Mouse (Mus musculus): Measurements from ENCODE around the gene Prkca. TPM values are rescaled to one million over a fixed set of nuclear protein-coding genes. Genes with fewer than 3 reads are reported as not detected.

The Prkca gene
- polyA plus RNA-seq, 1 experiment from 2014 or later: 7.8 TPM

DNA sequence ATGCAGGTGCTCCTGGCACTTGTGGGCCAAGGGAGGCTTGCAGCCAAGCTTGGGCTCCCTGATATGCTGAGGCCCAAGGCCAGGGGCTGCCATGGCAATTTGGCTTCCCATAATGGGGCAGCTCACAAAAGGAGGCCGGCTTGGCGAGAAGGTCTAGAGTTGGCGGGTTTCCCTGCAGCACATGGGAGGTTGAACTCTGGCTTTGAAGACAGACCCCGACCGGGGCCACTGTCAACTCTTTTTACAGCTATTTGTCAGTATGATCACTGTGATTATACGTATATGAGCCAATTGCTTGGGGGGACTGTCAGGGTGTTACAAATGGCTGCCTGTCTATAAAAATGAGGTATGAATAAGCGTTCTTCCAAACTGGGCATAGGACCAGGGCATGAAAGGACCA, 378.3 kb downstream of the Prkca start:
- ATAC-seq (ENCODE audit: insufficient number of reproducible peaks, insufficient read depth, low FRiP score, low TSS enrichment, low read depth): no peak
- no peak overlapping the region for H3K9ac ChIP-seq (replicated peaks)
- no peak overlapping the region for H3K4me3 ChIP-seq (replicated peaks)
- H3K4me1 ChIP-seq (replicated peaks): peaks cover 36% of the 10 kb centered on the region
- H3K27me3 ChIP-seq: no peaks in the 10 kb centered on the region
- no peaks in the 10 kb centered on the region for H3K9me3 ChIP-seq
- no peak overlapping the region for H3K27ac ChIP-seq
- peaks cover 4% of the 10 kb centered on the region; the same call in 1 of the 2 replicates for H3K36me3 ChIP-seq
- H3K4me2 ChIP-seq: no peak overlapping the region
- 86% methylated on average over 7 of the region's 7 CpGs for WGBS

DNA sequence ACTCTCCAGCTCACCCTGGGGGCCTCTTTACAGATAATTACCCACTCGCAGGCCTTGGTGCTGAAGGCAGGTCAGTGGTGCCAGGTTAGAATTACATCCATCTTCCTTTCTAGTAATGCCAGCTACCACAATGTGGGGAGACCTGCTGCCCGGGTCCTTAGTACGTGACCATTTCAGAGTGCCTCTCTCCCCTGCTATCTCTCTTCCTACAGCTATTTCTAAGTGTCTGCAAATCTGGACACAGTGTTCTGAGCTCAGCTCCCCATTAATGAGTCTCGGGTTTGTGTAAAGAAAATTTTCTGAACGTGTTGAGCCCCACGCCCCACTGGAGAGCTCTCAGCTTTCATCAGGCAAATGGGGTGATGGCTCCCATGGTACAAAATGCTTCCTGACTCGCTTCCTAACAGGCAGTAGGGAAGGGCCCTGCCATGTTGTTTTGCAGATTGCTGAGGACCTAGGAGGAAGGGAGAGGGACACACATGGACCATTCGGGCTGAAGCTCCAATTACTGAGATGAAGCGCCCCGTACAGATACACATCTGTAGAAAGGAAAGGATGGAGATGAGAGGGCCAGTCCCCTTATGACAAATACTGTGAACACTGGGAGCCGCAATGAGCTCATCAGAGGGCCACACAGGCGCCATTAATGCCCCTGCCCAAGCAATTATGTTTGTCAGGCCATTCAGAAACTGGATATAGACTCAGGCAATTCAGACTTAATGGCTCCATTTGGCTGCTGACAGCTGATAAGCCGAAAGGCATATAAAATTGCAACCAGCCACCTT, 386.0 kb downstream of the Prkca start:
- H3K27ac ChIP-seq: no peak overlapping the region
- no peak overlapping the region for H3K9ac ChIP-seq (replicated peaks)
- WGBS: 64% methylated on average over 13 of the region's 13 CpGs
- peaks cover 6% of the 10 kb centered on the region for H3K4me1 ChIP-seq (replicated peaks)
- no peak overlapping the region for H3K4me3 ChIP-seq (replicated peaks)
- H3K4me2 ChIP-seq: no peak overlapping the region
- ATAC-seq (ENCODE audit: insufficient number of reproducible peaks, insufficient read depth, low FRiP score, low TSS enrichment, low read depth): no peak
- H3K36me3 ChIP-seq: peaks cover 14% of the 10 kb centered on the region; the same call in 1 of the 2 replicates
- H3K27me3 ChIP-seq: no peaks in the 10 kb centered on the region
- H3K9me3 ChIP-seq: peaks cover 7% of the 10 kb centered on the region; the same call in 1 of the 2 replicates

DNA sequence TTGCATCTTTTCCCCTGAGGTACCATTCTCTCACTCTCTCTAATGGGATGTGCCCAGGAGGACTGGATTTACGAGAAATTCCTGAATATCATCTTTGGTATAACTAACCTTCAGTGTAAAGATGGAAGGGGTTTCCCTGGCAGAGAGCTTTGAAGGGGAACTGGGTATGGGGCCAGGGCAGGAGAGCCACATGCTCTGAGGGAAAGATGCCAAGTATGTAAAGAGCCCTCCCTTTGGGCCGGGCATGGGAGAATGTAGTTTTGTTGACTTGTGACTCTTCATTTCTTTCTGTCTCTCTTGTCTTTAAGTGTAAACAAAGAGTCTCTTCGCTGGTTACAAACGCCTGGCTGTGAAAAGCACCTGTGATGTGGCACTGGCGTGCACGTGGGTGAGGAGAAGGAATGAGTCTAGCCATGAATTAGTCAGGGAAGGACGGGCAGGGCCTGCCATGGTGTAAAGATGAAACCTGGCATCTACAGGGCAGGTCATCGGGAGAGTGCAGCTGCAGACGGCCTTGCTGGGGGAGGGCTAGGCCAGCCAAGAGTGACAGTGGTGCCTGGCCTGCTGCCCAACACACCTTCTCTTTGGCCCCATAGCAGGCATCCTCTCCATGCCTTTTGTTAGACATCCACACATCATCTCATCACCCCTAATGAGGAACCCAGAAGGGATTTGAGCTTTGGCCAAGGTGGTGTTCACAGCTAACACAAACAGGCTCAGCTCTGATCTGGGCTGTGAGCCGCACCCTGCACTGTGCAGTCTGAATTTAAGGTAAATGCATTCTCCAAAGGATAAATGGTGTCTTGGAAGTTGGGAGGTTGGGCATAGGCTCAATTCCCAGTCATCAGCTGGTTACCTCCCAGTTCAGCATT, 388.3 kb downstream of the Prkca start:
- no peak overlapping the region for H3K9ac ChIP-seq (replicated peaks)
- peaks cover 6% of the 10 kb centered on the region for H3K4me1 ChIP-seq (replicated peaks)
- no peak for ATAC-seq (ENCODE audit: insufficient number of reproducible peaks, insufficient read depth, low FRiP score, low TSS enrichment, low read depth)
- H3K27ac ChIP-seq: no peak overlapping the region
- H3K4me3 ChIP-seq (replicated peaks): no peak overlapping the region
- peaks cover 9% of the 10 kb centered on the region; the same call in 1 of the 2 replicates for H3K36me3 ChIP-seq
- no peaks in the 10 kb centered on the region for H3K27me3 ChIP-seq
- 87% methylated on average over 10 of the region's 10 CpGs for WGBS
- peaks cover 7% of the 10 kb centered on the region; the same call in 1 of the 2 replicates for H3K9me3 ChIP-seq
- no peak overlapping the region for H3K4me2 ChIP-seq

DNA sequence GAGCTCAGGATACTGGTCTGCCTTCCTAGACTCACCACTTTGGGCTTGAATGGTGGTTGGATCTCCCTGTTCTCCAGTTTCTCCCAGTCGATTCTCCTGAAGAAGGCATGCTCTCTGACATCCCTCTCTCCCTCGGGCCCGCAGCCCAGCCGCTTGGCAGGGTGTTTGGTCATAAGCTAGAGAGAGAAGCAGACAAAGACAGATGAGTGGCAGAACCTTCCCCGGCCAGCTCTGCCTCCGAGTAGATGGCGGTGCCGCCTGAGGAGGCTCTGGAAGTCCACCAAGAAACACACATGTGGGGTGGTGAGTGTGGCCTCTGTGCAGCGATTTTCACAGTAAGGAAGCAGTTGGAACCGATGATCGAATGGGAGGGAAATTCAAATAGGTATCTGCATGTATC, 392.3 kb downstream of the Prkca start:
- Histone ChIP-seq H3K4me1 (replicated peaks) (no peaks in the 10 kb centered on the region), H3K4me2 (no peak overlapping the region), H3K9me3 (no peaks in the 10 kb centered on the region), H3K4me3 (replicated peaks) (no peak overlapping the region), H3K27ac (no peak overlapping the region), H3K36me3 (no peaks in the 10 kb centered on the region), H3K27me3 (no peaks in the 10 kb centered on the region), H3K9ac (replicated peaks) (no peak overlapping the region)
- no peak for ATAC-seq (ENCODE audit: insufficient number of reproducible peaks, insufficient read depth, low FRiP score, low TSS enrichment, low read depth)
- 93% methylated on average over 11 of the region's 11 CpGs for WGBS

DNA sequence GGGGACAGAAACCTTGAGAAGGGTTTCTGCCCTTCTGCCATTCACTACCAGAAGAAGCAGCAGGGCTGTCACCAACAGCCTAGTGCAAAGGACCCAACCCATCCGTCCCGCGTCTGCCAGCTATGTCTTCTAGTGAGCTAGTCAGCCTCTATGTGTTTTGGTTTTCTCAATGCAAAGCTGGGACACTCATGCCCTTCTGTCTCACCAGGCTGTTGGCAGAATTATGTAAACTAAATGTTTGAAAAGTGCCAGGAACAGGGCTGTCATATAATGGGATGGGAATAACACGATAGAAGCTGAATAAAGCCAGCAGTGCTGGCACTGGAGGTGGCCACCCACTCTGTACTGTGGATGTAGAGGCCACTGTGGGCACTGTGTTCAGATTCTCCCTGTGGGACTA, 393.1 kb downstream of the Prkca start:
- H3K27me3 ChIP-seq: no peaks in the 10 kb centered on the region
- no peak overlapping the region for H3K9ac ChIP-seq (replicated peaks)
- H3K4me2 ChIP-seq: no peak overlapping the region
- H3K4me1 ChIP-seq (replicated peaks): no peaks in the 10 kb centered on the region
- no peak overlapping the region for H3K4me3 ChIP-seq (replicated peaks)
- no peak for ATAC-seq (ENCODE audit: insufficient number of reproducible peaks, insufficient read depth, low FRiP score, low TSS enrichment, low read depth)
- H3K9me3 ChIP-seq: no peaks in the 10 kb centered on the region
- H3K36me3 ChIP-seq: no peaks in the 10 kb centered on the region
- H3K27ac ChIP-seq: no peak overlapping the region
- WGBS: 93% methylated on average over 4 of the region's 4 CpGs

DNA sequence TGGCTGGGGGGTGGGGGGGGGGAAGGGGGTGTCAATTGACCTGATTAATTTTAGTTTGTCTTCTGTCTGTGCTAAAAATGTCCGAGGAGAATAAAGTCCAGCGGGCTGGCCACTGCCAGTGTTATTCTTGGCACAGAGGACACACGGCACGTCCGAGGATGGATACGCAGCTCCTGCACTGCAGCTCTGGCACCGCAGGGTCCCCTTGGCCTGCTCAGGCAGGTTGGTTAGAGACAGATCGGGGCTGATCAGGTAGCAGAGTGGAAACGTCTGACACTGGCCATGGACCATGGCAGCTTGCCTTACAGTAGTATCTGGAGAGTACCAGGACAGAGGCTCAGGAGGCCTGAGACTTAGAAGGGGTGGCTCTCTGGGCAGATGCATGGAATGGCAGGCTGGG, 393.5 kb downstream of the Prkca start:
- no peaks in the 10 kb centered on the region for H3K9me3 ChIP-seq
- H3K4me3 ChIP-seq (replicated peaks): no peak overlapping the region
- 89% methylated on average over 9 of the region's 9 CpGs for WGBS
- no peaks in the 10 kb centered on the region for H3K4me1 ChIP-seq (replicated peaks)
- no peak overlapping the region for H3K27ac ChIP-seq
- no peak overlapping the region for H3K4me2 ChIP-seq
- H3K9ac ChIP-seq (replicated peaks): no peak overlapping the region
- peaks cover 2% of the 10 kb centered on the region; the same call in 1 of the 2 replicates for H3K36me3 ChIP-seq
- no peaks in the 10 kb centered on the region for H3K27me3 ChIP-seq
- no peak for ATAC-seq (ENCODE audit: insufficient number of reproducible peaks, insufficient read depth, low FRiP score, low TSS enrichment, low read depth)

DNA sequence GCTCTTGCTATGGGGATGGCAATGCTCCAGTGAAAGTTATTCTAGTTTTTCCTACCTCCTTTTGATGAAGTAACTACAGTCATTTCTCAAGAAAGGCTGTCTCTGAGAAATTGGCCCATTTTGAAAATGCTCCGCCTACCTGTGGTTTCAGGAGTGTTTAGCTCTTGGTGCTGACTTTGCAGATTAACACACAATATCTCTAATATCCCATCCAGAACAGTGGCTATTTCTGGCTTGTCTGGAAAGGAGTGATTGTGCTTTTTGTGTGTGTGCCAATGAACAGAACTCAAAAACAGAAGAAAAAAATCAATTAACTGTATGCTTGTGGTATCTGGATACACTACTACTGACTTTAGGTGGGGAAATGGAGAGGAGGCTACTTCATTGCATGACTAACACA, 395.8 kb downstream of the Prkca start:
- no peak overlapping the region for H3K4me3 ChIP-seq (replicated peaks)
- no peaks in the 10 kb centered on the region for H3K4me1 ChIP-seq (replicated peaks)
- H3K4me2 ChIP-seq: no peak overlapping the region
- no peaks in the 10 kb centered on the region for H3K27me3 ChIP-seq
- H3K36me3 ChIP-seq: peaks cover 7% of the 10 kb centered on the region; the same call in 1 of the 2 replicates
- no peak overlapping the region for H3K9ac ChIP-seq (replicated peaks)
- no peak for ATAC-seq (ENCODE audit: insufficient number of reproducible peaks, insufficient read depth, low FRiP score, low TSS enrichment, low read depth)
- WGBS: 100% methylated on average over 1 of the region's 1 CpGs
- H3K27ac ChIP-seq: no peak overlapping the region
- H3K9me3 ChIP-seq: no peaks in the 10 kb centered on the region

DNA sequence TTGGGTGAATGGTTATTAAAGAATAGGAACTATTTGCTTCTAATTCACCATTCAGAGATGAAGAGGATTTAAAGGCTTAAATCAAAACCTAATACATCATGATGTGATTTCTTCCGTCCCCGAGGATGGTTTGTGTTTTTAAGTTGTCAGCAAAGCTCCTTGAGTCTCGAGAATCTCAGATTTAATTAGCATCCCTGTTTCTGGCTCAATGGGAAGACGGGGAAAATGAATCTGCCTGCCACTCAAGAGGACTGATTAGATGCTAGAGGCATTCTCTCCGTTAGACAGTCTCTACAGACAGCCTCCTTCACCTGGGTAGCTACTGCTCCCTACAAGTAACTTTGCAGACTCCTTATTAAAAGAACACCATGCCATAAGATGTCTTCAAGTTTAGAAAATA, 396.9 kb downstream of the Prkca start:
- no peak for ATAC-seq (ENCODE audit: insufficient number of reproducible peaks, insufficient read depth, low FRiP score, low TSS enrichment, low read depth)
- no peaks in the 10 kb centered on the region for H3K27me3 ChIP-seq
- no peaks in the 10 kb centered on the region for H3K4me1 ChIP-seq (replicated peaks)
- peaks cover 7% of the 10 kb centered on the region; the same call in 1 of the 2 replicates for H3K36me3 ChIP-seq
- no peak overlapping the region for H3K27ac ChIP-seq
- H3K4me3 ChIP-seq (replicated peaks): no peak overlapping the region
- H3K4me2 ChIP-seq: no peak overlapping the region
- 76% methylated on average over 5 of the region's 5 CpGs for WGBS
- H3K9me3 ChIP-seq: no peaks in the 10 kb centered on the region
- no peak overlapping the region for H3K9ac ChIP-seq (replicated peaks)

DNA sequence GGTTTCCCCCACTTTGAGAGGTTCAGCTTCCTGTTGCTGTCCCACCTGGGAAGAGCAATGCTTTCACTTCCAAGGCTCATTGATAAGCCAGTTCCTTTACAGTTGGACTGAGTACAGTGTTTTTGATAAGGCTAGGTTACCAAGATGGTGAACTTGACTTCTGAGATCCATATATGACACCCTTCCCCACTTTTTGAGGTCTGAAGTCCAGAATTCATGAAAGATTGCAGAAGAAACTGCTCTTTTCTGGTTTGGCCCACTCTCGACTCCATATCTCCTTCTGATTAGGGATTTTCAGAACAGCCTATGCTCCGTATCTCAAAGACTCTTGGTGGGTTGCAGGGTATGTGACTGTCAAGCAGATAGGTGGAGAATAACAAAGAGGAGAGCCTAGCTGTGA, 406.8 kb downstream of the Prkca start:
- ATAC-seq (ENCODE audit: insufficient number of reproducible peaks, insufficient read depth, low FRiP score, low TSS enrichment, low read depth): no peak
- no peaks in the 10 kb centered on the region for H3K27me3 ChIP-seq
- WGBS: 87% methylated on average over 2 of the region's 2 CpGs

DNA sequence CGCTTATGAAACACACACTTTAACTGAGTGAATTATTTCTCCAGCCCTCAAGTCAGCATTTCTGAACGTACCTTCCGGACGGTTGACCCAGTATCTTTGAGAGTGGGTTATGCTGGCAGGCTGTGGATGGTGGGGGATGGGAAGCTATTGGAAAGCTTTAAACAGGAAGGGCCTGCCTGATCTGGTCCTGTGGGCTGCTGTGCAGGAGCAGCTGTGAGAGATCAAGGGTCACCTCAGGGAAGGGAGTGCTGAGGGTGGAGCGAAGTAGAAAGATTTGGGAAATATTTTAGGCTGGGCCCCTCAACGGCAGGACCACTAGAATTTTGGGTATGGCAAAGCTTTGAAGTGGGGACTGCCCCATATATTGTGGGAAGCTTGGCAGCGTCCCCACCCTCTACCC, 412.0 kb downstream of the Prkca start:
- Histone ChIP-seq H3K9ac (replicated peaks) (no peak overlapping the region), H3K27me3 (no peaks in the 10 kb centered on the region), H3K36me3 (no peaks in the 10 kb centered on the region), H3K27ac (no peak overlapping the region), H3K9me3 (no peaks in the 10 kb centered on the region), H3K4me1 (replicated peaks) (peaks cover 4% of the 10 kb centered on the region; the same call in 1 of the 2 replicates), H3K4me3 (replicated peaks) (no peak overlapping the region), H3K4me2 (no peak overlapping the region)
- 63% methylated on average over 7 of the region's 7 CpGs for WGBS
- ATAC-seq (ENCODE audit: insufficient number of reproducible peaks, insufficient read depth, low FRiP score, low TSS enrichment, low read depth): no peak; the same call in 1 of the 2 replicates

More for the DNA sequence above, 406.8 kb downstream of the Prkca start:
- Histone ChIP-seq H3K9ac (replicated peaks) (no peak overlapping the region), H3K4me2 (no peak overlapping the region), H3K36me3 (peaks cover 16% of the 10 kb centered on the region), H3K4me3 (replicated peaks) (no peak overlapping the region), H3K27ac (no peak overlapping the region), H3K4me1 (replicated peaks) (peaks cover under 1% of the 10 kb centered on the region; the same call in 1 of the 2 replicates), H3K9me3 (peaks cover 27% of the 10 kb centered on the region; the same call in 1 of the 2 replicates)

DNA sequence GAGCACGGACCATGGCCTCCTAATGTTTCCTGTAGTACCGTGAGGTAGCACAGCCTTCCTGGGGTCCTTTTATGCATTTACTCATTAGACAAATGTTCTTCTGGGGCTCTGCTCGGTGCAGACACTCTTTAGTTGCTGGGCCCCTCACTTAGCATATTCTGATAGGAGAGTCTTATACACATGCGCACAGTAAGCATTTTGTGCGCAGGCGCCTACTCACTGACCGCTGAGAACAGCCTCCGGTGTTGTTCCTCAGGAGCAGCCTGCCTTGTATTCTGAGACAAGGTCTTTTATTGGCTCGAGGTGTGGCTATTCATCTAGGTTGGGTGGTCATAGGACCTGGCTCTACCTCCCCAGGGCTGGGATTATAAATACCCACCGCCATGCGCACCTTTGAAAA, 412.4 kb downstream of the Prkca start:
- Histone ChIP-seq H3K36me3 (no peaks in the 10 kb centered on the region), H3K4me1 (replicated peaks) (peaks cover 4% of the 10 kb centered on the region; the same call in 1 of the 2 replicates), H3K9ac (replicated peaks) (no peak overlapping the region), H3K9me3 (no peaks in the 10 kb centered on the region), H3K4me3 (replicated peaks) (no peak overlapping the region), H3K27me3 (no peaks in the 10 kb centered on the region), H3K4me2 (no peak overlapping the region), H3K27ac (no peak overlapping the region)
- no peak for ATAC-seq (ENCODE audit: insufficient number of reproducible peaks, insufficient read depth, low FRiP score, low TSS enrichment, low read depth)
- WGBS: 87% methylated on average over 11 of the region's 11 CpGs

Data from limb, embryonic 12.5 days (tissue).